Mouse (Mus musculus): ENCODE results near the gene Pla2g4a.

- TF ChIP-seq CTCF (IDR thresholded peaks at IDR 0.05; ENCODE audit: extremely low read depth, insufficient read length, insufficient replicate concordance, low read depth, low read length) (no peak), POLR2A (IDR thresholded peaks at IDR 0.05; ENCODE audit: low read depth, low read length) (no peak)
Observed at GRCm38 (mm10) chr1:149840961-149841416, 120.1 kb downstream of the Pla2g4a start.
